Mouse (Mus musculus) lung, embryonic 16.5 days (tissue): Measurements from ENCODE around the gene Heyl. TPM values are rescaled to one million over a fixed set of nuclear protein-coding genes. Genes with fewer than 3 reads are reported as not detected.
A peak's percentile ranks its signal among the peaks of the same experiment; 100 is the strongest.

Source experiments
- ATAC-seq: fragments of 200-750 bp; cut with Nextera tagmentation; 2 replicates; pipeline ENCODE4 v1.8.0; 2017; ENCODE audit warnings: low read depth, mild to moderate bottlenecking, moderate library complexity
- H3K27ac ChIP-seq: fragments of 300-500 bp; sonication (generic); 2 replicates; pipeline ENCODE4 v1.5.1; 2014; ENCODE audit warnings: mild to moderate bottlenecking, control low read depth, low read length
- H3K27me3 ChIP-seq: fragments of 300-500 bp; sonication (generic); 2 replicates; pipeline ENCODE4 v1.6.1; 2014; ENCODE audit warnings: low read depth, low read length, mixed read lengths; ENCODE audit not compliant: control insufficient read depth, insufficient read depth
- H3K36me3 ChIP-seq: fragments of 300-500 bp; sonication (generic); 2 replicates; pipeline ENCODE4 v1.6.1; 2014; ENCODE audit warnings: low read length; ENCODE audit not compliant: control insufficient read depth, insufficient read depth
- H3K4me1 ChIP-seq: fragments of 300-500 bp; sonication (generic); replicated peaks from 2 replicates; pipeline ENCODE4 v1.6.1; 2014; ENCODE audit warnings: low read length, mixed read lengths; ENCODE audit not compliant: control insufficient read depth, insufficient read depth
- H3K4me2 ChIP-seq: fragments of 300-500 bp; sonication (generic); 2 replicates; pipeline ENCODE4 v1.6.1; 2014; ENCODE audit warnings: low read depth, low read length, control low read depth
- H3K4me3 ChIP-seq: fragments of 300-500 bp; sonication (generic); 2 replicates; pipeline ENCODE4 v1.5.1; 2014; ENCODE audit warnings: mild to moderate bottlenecking, low read length, control low read depth
- H3K9ac ChIP-seq: fragments of 300-500 bp; sonication (generic); 2 replicates; pipeline ENCODE4 v1.6.1; 2014; ENCODE audit warnings: low read length, control low read depth
- H3K9me3 ChIP-seq: fragments of 300-500 bp; sonication (generic); 2 replicates; pipeline ENCODE4 v1.6.1; 2016; ENCODE audit warnings: low read length; ENCODE audit not compliant: control insufficient read depth
- WGBS: fragments of 180-500 bp; shearing (Covaris S2); extraction: QIAGEN DNeasy Blood & Tissue Kit; methylation state at CpG from one replicate; pipeline ENCODE4 v1.1.7; 2014; 5-methylcytosine and 5-hydroxymethylcytosine counted together
- polyA plus RNA-seq: library from polyadenylated mRNA; unstranded; fragments of >200 nt; fragmentation: Nextera tagmentation; extraction: Ambion mirVana; gene quantifications from 2 replicates; pipeline ENCODE4 v1.2.1, GENCODE M21; 2015

The Heyl gene
- polyA plus RNA-seq, 1 experiment from 2014 or later = 31.8 TPM

GRCm38 (mm10) chr4:123239361-123240203 lies 6.2 kb downstream of the Heyl start:
- 6% methylated on average over 51 of the region's 58 CpGs for WGBS
- ATAC-seq = peak; percentile 66
- no peaks in the 10 kb centered on the region for H3K9me3 ChIP-seq
- H3K36me3 ChIP-seq = no peaks in the 10 kb centered on the region
- H3K27me3 ChIP-seq = peaks cover 26% of the 10 kb centered on the region
- H3K9ac ChIP-seq = peak overlapping the region; percentile 49
- H3K4me3 ChIP-seq = peak overlapping the region; percentile 39
- H3K27ac ChIP-seq = peak overlapping the region; percentile 14; the same call in 1 of the 2 replicates
- peaks cover 18% of the 10 kb centered on the region; the same call in 1 of the 2 replicates for H3K4me1 ChIP-seq
- H3K4me2 ChIP-seq = peak overlapping the region; percentile 59

GRCm38 (mm10) chr4:123246221-123246620 lies 12.9 kb downstream of the Heyl start:
- Histone ChIP-seq H3K4me3 (no peak overlapping the region), H3K27me3 (no peaks in the 10 kb centered on the region), H3K27ac (no peak overlapping the region), H3K9ac (no peak overlapping the region), H3K36me3 (no peaks in the 10 kb centered on the region), H3K4me1 (peaks cover 12% of the 10 kb centered on the region; the same call in 1 of the 2 replicates), H3K9me3 (no peaks in the 10 kb centered on the region), H3K4me2 (no peak overlapping the region)
- no peak for ATAC-seq
- 78% methylated on average over 7 of the region's 7 CpGs for WGBS

GRCm38 (mm10) chr4:123246651-123247050 lies 13.3 kb downstream of the Heyl start:
- Histone ChIP-seq H3K36me3 (no peaks in the 10 kb centered on the region), H3K4me2 (no peak overlapping the region), H3K9ac (no peak overlapping the region), H3K27me3 (no peaks in the 10 kb centered on the region), H3K27ac (peak overlapping the region; percentile 56), H3K4me3 (no peak overlapping the region), H3K9me3 (no peaks in the 10 kb centered on the region), H3K4me1 (peaks cover 12% of the 10 kb centered on the region; the same call in 1 of the 2 replicates)
- 90% methylated on average over 5 of the region's 5 CpGs for WGBS
- ATAC-seq = no peak

- peak; percentile 91 for ATAC-seq
- no peak overlapping the region for H3K4me3 ChIP-seq
- 34% methylated on average over 7 of the region's 7 CpGs for WGBS
- H3K4me2 ChIP-seq = no peak overlapping the region
- peak overlapping the region; percentile 56 for H3K27ac ChIP-seq
- H3K4me1 ChIP-seq = peaks cover 12% of the 10 kb centered on the region
- H3K9ac ChIP-seq = no peak overlapping the region
- no peaks in the 10 kb centered on the region for H3K27me3 ChIP-seq
- no peaks in the 10 kb centered on the region for H3K9me3 ChIP-seq
- H3K36me3 ChIP-seq = no peaks in the 10 kb centered on the region
Measured at GRCm38 (mm10) chr4:123247147-123247880, 14.0 kb downstream of the Heyl start.

GRCm38 (mm10) chr4:123248971-123249567 lies 15.7 kb downstream of the Heyl start:
- H3K36me3 ChIP-seq = no peaks in the 10 kb centered on the region
- H3K9me3 ChIP-seq = no peaks in the 10 kb centered on the region
- no peak overlapping the region for H3K4me3 ChIP-seq
- no peak overlapping the region for H3K4me2 ChIP-seq
- H3K4me1 ChIP-seq = peaks cover 12% of the 10 kb centered on the region
- peak; percentile 21; the same call in 1 of the 2 replicates for ATAC-seq
- 41% methylated on average over 7 of the region's 7 CpGs for WGBS
- H3K27me3 ChIP-seq = no peaks in the 10 kb centered on the region
- H3K27ac ChIP-seq = no peak overlapping the region
- no peak overlapping the region for H3K9ac ChIP-seq

- H3K9me3 ChIP-seq = no peaks in the 10 kb centered on the region
- ATAC-seq = no peak
- no peaks in the 10 kb centered on the region for H3K36me3 ChIP-seq
- peaks cover 6% of the 10 kb centered on the region for H3K4me1 ChIP-seq
- WGBS = 70% methylated on average over 5 of the region's 5 CpGs
- no peaks in the 10 kb centered on the region for H3K27me3 ChIP-seq
- no peak overlapping the region for H3K27ac ChIP-seq
- H3K9ac ChIP-seq = no peak overlapping the region
- no peak overlapping the region for H3K4me3 ChIP-seq
- no peak overlapping the region for H3K4me2 ChIP-seq
Measured at GRCm38 (mm10) chr4:123252214-123252613, 18.9 kb downstream of the Heyl start.

- Histone ChIP-seq H3K27ac (no peak overlapping the region), H3K9ac (no peak overlapping the region), H3K27me3 (no peaks in the 10 kb centered on the region), H3K4me2 (no peak overlapping the region), H3K4me1 (no peaks in the 10 kb centered on the region; the same call in 1 of the 2 replicates), H3K4me3 (no peak overlapping the region), H3K36me3 (no peaks in the 10 kb centered on the region), H3K9me3 (no peaks in the 10 kb centered on the region)
- WGBS = 12% methylated on average over 5 of the region's 5 CpGs
- 0 out of 2 replicates have a peak, but pooled peaks have one; percentile 36 for ATAC-seq
Measured at GRCm38 (mm10) chr4:123254617-123255016, 21.3 kb downstream of the Heyl start.

GRCm38 (mm10) chr4:123260071-123260746 lies 26.9 kb downstream of the Heyl start:
- Histone ChIP-seq H3K27ac (no peak overlapping the region), H3K36me3 (no peaks in the 10 kb centered on the region), H3K4me3 (no peak overlapping the region), H3K4me2 (no peak overlapping the region), H3K9me3 (no peaks in the 10 kb centered on the region), H3K27me3 (no peaks in the 10 kb centered on the region), H3K9ac (no peak overlapping the region), H3K4me1 (no peaks in the 10 kb centered on the region)
- WGBS = 23% methylated on average over 8 of the region's 8 CpGs
- ATAC-seq = peak; percentile 12; the same call in 1 of the 2 replicates
